Mouse (Mus musculus) MEL (cell line): ENCODE results near the gene Cxcl10. TPM values are rescaled to one million over a fixed set of nuclear protein-coding genes. Genes with fewer than 3 reads are reported as not detected.

Experiments
- DNase-seq: peaks from one replicate; pipeline ENCODE4 v3.0.0; 2011; ENCODE audit warnings: low read depth, low spot score
- H3K27ac ChIP-seq: 2 replicates; pipeline ENCODE4 v1.5.1; 2012; ENCODE audit warnings: low read depth, mild to moderate bottlenecking, control low read depth, low read length, moderate library complexity; ENCODE audit not compliant: control insufficient read depth
- H3K27me3 ChIP-seq, 2 experiments: fragments of 150-350 bp in 1 of 2; sonication (generic) in 1 of 2; 2 replicates each; pipeline ENCODE4 v1.6.1; 2012; ENCODE audit warnings: low read length in 2 of 2, mild to moderate bottlenecking in 2 of 2, improper control_type of control experiment in 1 of 2, moderate library complexity in 1 of 2; ENCODE audit not compliant: insufficient read depth in 2 of 2, control insufficient read depth in 1 of 2
- H3K36me3 ChIP-seq, 2 experiments: 2 replicates each; pipeline ENCODE4 v1.6.1; 2012 to 2014; ENCODE audit warnings: low read length in 2 of 2, improper control_type of control experiment in 1 of 2, inconsistent platforms in 1 of 2, mild to moderate bottlenecking in 1 of 2; ENCODE audit not compliant: insufficient read depth in 2 of 2, control insufficient read depth in 1 of 2
- H3K4me1 ChIP-seq, 2 experiments: fragments of 150-350 bp in 1 of 2; sonication (generic) in 1 of 2; 2 replicates each; pipeline ENCODE4 v1.6.1; 2012; ENCODE audit warnings: low read length in 2 of 2, improper control_type of control experiment in 1 of 2, mild to moderate bottlenecking in 1 of 2; ENCODE audit not compliant: insufficient read depth in 2 of 2, control insufficient read depth in 1 of 2
- H3K4me3 ChIP-seq, 2 experiments: fragments of 150-350 bp in 1 of 2; sonication (generic) in 1 of 2; 2 replicates each; pipeline ENCODE4 v1.5.1; 2012; ENCODE audit warnings: low read depth in 2 of 2, low read length in 2 of 2, mild to moderate bottlenecking in 2 of 2, moderate library complexity in 2 of 2, control low read depth in 1 of 2, improper control_type of control experiment in 1 of 2; ENCODE audit not compliant: control insufficient read depth in 1 of 2, insufficient read depth in 1 of 2
- H3K79me2 ChIP-seq: 2 replicates; pipeline ENCODE4 v1.6.1; 2012; ENCODE audit warnings: mild to moderate bottlenecking, low read length, moderate library complexity; ENCODE audit not compliant: control insufficient read depth, poor library complexity, insufficient read depth
- H3K9ac ChIP-seq: 2 replicates; pipeline ENCODE4 v1.6.1; 2012; ENCODE audit warnings: low read depth, mild to moderate bottlenecking, control low read depth, low read length, moderate library complexity; ENCODE audit not compliant: control insufficient read depth, poor library complexity, severe bottlenecking
- H3K9me3 ChIP-seq: fragments of 150-350 bp; sonication (generic); replicated peaks from 2 replicates; pipeline ENCODE4 v1.6.1; 2012; ENCODE audit warnings: mild to moderate bottlenecking, low read length, improper control_type of control experiment, moderate library complexity; ENCODE audit not compliant: insufficient read depth
- BHLHE40 ChIP-seq: IDR thresholded peaks from 2 replicates; pipeline ENCODE4 v1.6.1; 2012; ENCODE audit warnings: low read depth, mild to moderate bottlenecking, inconsistent platforms, low read length, improper control_type of control experiment, borderline replicate concordance
- CTCF ChIP-seq, 3 experiments: IDR thresholded peaks in 2 of 3; conservative IDR thresholded peaks in 1 of 3; 2 replicates each; pipeline ENCODE4 v1.5.1; 2011 to 2012; ENCODE audit warnings: low read length in 3 of 3, low read depth in 2 of 3, mild to moderate bottlenecking in 2 of 3, improper control_type of control experiment in 1 of 3, inconsistent platforms in 1 of 3, mixed read lengths in 1 of 3, moderate library complexity in 1 of 3; ENCODE audit not compliant: control insufficient read depth in 1 of 3, insufficient read depth in 1 of 3, poor library complexity in 1 of 3, severe bottlenecking in 1 of 3
- ELF1 ChIP-seq: IDR thresholded peaks from 2 replicates; pipeline ENCODE4 v1.6.1; 2014; ENCODE audit warnings: low read depth, mild to moderate bottlenecking, inconsistent platforms, low read length, improper control_type of control experiment, moderate library complexity
- GATA1 ChIP-seq: IDR thresholded peaks from 2 replicates; pipeline ENCODE4 v1.6.1; 2011; ENCODE audit warnings: low read depth, low read length, improper control_type of control experiment
- HCFC1 ChIP-seq: IDR thresholded peaks from 2 replicates; pipeline ENCODE4 v1.6.1; 2012; ENCODE audit warnings: low read depth, mild to moderate bottlenecking, inconsistent platforms, low read length, improper control_type of control experiment, moderate library complexity
- MAFK ChIP-seq: IDR thresholded peaks from 2 replicates; pipeline ENCODE4 v1.6.1; 2011; ENCODE audit warnings: low read depth, mild to moderate bottlenecking, low read length, improper control_type of control experiment, borderline replicate concordance
- MAX ChIP-seq: IDR thresholded peaks from 2 replicates; pipeline ENCODE4 v1.6.1; 2011; ENCODE audit warnings: low read length, improper control_type of control experiment
- MAZ ChIP-seq: IDR thresholded peaks from 2 replicates; pipeline ENCODE4 v1.6.1; 2012; ENCODE audit warnings: low read depth, mild to moderate bottlenecking, inconsistent platforms, low read length, improper control_type of control experiment
- MEF2A ChIP-seq: IDR thresholded peaks from 2 replicates; pipeline ENCODE4 v1.6.1; 2014; ENCODE audit warnings: low read depth, mild to moderate bottlenecking, inconsistent platforms, low read length, improper control_type of control experiment; ENCODE audit not compliant: poor library complexity, insufficient replicate concordance, severe bottlenecking; ENCODE audit errors: extremely low read depth
- MXI1 ChIP-seq: IDR thresholded peaks from 2 replicates; pipeline ENCODE4 v1.6.1; 2011; ENCODE audit warnings: mild to moderate bottlenecking, low read depth, low read length, improper control_type of control experiment
- MYB ChIP-seq: IDR thresholded peaks from 2 replicates; pipeline ENCODE4 v1.6.1; 2011; ENCODE audit warnings: mild to moderate bottlenecking, low read depth, low read length, improper control_type of control experiment
- POLR2AphosphoS5 ChIP-seq: IDR thresholded peaks from 2 replicates; pipeline ENCODE4 v1.6.1; 2012; ENCODE audit warnings: low read depth, borderline replicate concordance, mild to moderate bottlenecking, inconsistent platforms, low read length, moderate library complexity, mixed read lengths
- SIN3A ChIP-seq: IDR thresholded peaks from 2 replicates; pipeline ENCODE4 v1.6.1; 2012; ENCODE audit warnings: low read length, improper control_type of control experiment, inconsistent platforms
- TAL1 ChIP-seq: IDR thresholded peaks from 2 replicates; pipeline ENCODE4 v1.6.1; 2012; ENCODE audit warnings: mild to moderate bottlenecking, inconsistent platforms, low read length, moderate library complexity, mixed read lengths
- TBP ChIP-seq: IDR thresholded peaks from 2 replicates; pipeline ENCODE4 v1.8.0; 2011; ENCODE audit warnings: low read depth, low read length, improper control_type of control experiment
- TCF12 ChIP-seq: IDR thresholded peaks from 2 replicates; pipeline ENCODE4 v1.6.1; 2014; ENCODE audit warnings: low read depth, mild to moderate bottlenecking, inconsistent platforms, low read length, improper control_type of control experiment, moderate library complexity
- USF1 ChIP-seq: IDR thresholded peaks from 2 replicates; pipeline ENCODE4 v1.6.1; 2014; ENCODE audit warnings: low read depth, mild to moderate bottlenecking, inconsistent platforms, low read length, improper control_type of control experiment, moderate library complexity
- USF2 ChIP-seq, 2 experiments: IDR thresholded peaks; 2 replicates each; pipeline ENCODE4 v1.6.1; 2011 to 2012; ENCODE audit warnings: improper control_type of control experiment in 2 of 2, low read length in 2 of 2, borderline replicate concordance in 1 of 2, inconsistent platforms in 1 of 2, low read depth in 1 of 2, mild to moderate bottlenecking in 1 of 2; ENCODE audit not compliant: insufficient read depth in 1 of 2
- ZC3H11A ChIP-seq: IDR thresholded peaks from 2 replicates; pipeline ENCODE4 v1.6.1; 2012; ENCODE audit warnings: low read depth, mild to moderate bottlenecking, inconsistent platforms, low read length, improper control_type of control experiment
- ZKSCAN1 ChIP-seq: IDR thresholded peaks from 2 replicates; pipeline ENCODE4 v1.6.1; 2012; ENCODE audit warnings: low read depth, mild to moderate bottlenecking, inconsistent platforms, low read length, improper control_type of control experiment, moderate library complexity
- ZNF384 ChIP-seq: IDR thresholded peaks from 2 replicates; pipeline ENCODE4 v1.6.1; 2012; ENCODE audit warnings: low read depth, mild to moderate bottlenecking, inconsistent platforms, low read length, improper control_type of control experiment
- polyA plus RNA-seq, 2 experiments: library from polyadenylated mRNA; stranded (reverse) in 1 of 2; unstranded in 1 of 2; fragments of >175 nt in 1 of 2; fragments of >200 nt in 1 of 2; gene quantifications; 2 replicates each; pipeline versions ENCODE4 v1.2.1 to v1.2.4; 2012; ENCODE audit warnings: low replicate concordance in 2 of 2, low read depth in 1 of 2; ENCODE audit not compliant: insufficient read length in 2 of 2, insufficient read depth in 1 of 2, missing spikeins in 1 of 2
- total RNA-seq: library from RNA; depleted of rRNA; stranded (reverse); fragments of 300-350 nt; gene quantifications from 2 replicates; pipeline ENCODE4 v1.2.3, GENCODE M21; 2012

Gene Cxcl10
- total and polyA plus RNA-seq, 3 experiments = 0.11 TPM; not detected in 2

DNA sequence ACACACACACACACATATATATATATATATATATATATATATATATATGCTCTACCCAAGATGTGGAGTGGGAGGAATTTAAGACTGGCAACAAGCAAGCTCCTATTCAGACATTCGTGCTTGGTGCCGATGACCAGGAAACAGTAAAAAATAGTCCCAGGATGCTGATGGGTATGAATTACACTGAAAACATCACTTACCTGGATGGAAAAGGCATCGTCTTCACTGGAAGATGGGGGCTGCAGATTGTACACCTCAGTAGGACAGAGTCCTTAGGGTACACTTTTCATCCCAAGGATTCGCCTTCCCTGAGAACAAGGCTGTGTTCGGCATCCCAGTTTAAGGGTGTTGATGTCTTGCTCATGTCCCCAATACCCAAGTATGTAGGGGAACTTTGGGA is 15.3 kb upstream of the Cxcl10 start:
- H3K9me3 ChIP-seq = no peaks in the 10 kb centered on the region
- no peaks in the 10 kb centered on the region for H3K36me3 ChIP-seq
- H3K79me2 ChIP-seq = no peaks in the 10 kb centered on the region
- peaks cover 14 to 25% of the 10 kb centered on the region in 2 experiments for H3K27me3 ChIP-seq
- TF ChIP-seq ZC3H11A = no peak
- no peak for TF ChIP-seq USF2 (IDR thresholded peaks at IDR 0.05; ENCODE audit: borderline replicate concordance in 1 of 2, insufficient read depth in 1 of 2, low read depth in 1 of 2, low read length in 2 of 2)
- TF ChIP-seq MAFK = no peak
- no peak for TF ChIP-seq POLR2AphosphoS5
- TF ChIP-seq MAZ = no peak
- TF ChIP-seq ZKSCAN1 = no peak
- no peak overlapping the region for H3K27ac ChIP-seq
- no peak overlapping the region for H3K4me3 ChIP-seq
- H3K4me1 ChIP-seq = no peaks in the 10 kb centered on the region
- no peak for DNase-seq
- no peak overlapping the region for H3K9ac ChIP-seq

DNA sequence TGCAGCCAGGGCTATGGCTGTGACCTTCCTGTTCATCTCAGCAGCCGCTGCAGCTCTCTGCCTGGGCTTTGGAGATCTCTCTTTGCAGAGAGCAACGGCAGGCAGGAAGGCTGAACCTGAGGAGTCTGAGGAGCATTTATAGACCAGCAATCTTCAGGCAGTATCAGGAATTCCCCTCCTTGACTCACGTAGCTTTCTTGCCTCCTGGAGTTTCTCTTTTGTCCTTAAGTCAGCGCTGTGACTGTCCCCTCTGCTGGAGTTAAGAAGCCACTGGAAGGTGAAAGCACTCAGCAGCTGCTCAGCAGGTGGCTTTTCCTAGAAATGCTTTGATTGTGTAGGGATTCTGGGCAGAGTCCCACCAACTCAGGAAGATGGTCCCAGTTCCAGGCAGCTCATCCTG is 14.5 kb upstream of the Cxcl10 start:
- H3K79me2 ChIP-seq = no peaks in the 10 kb centered on the region
- TF ChIP-seq GATA1 (no peak), TAL1 (no peak), HCFC1 (no peak), TBP (no peak), MYB (no peak), ZNF384 (no peak), MXI1 (no peak), ELF1 (no peak), MEF2A (no peak), MAX (no peak), USF2 (IDR thresholded peaks at IDR 0.05; ENCODE audit: borderline replicate concordance in 1 of 2, insufficient read depth in 1 of 2, low read depth in 1 of 2, low read length in 2 of 2) (no peak), BHLHE40 (no peak), USF1 (no peak), SIN3A (no peak), CTCF (IDR thresholded peaks at IDR 0.05 in 2 of 3, conservative IDR thresholded peaks at IDR 0.05 in 1 of 3; ENCODE audit: control insufficient read depth in 1 of 3, insufficient read depth in 1 of 3, low read depth in 2 of 3, low read length in 3 of 3, poor library complexity in 1 of 3, severe bottlenecking in 1 of 3) (no peak), TCF12 (no peak)
- H3K9ac ChIP-seq = no peak overlapping the region
- no peak overlapping the region for H3K4me3 ChIP-seq
- H3K36me3 ChIP-seq = no peaks in the 10 kb centered on the region
- H3K9me3 ChIP-seq = no peaks in the 10 kb centered on the region
- no peak for DNase-seq
- peaks cover 9 to 27% of the 10 kb centered on the region in 2 experiments for H3K27me3 ChIP-seq
- H3K4me1 ChIP-seq = no peaks in the 10 kb centered on the region
- H3K27ac ChIP-seq = no peak overlapping the region
